Mouse (Mus musculus) olfactory bulb, adult 2 months (tissue): Measurements from ENCODE around the gene Gm45713.

Source experiments
- CTCF ChIP-seq: fragments of 200-500 bp; IDR thresholded peaks from 2 replicates; pipeline ENCODE4 v1.5.1; 2012; ENCODE audit warnings: low read depth, mild to moderate bottlenecking, low read length, moderate library complexity; ENCODE audit not compliant: insufficient read depth
- POLR2A ChIP-seq: fragments of 200-500 bp; IDR thresholded peaks from 2 replicates; pipeline ENCODE4 v1.6.1; 2012; ENCODE audit warnings: mild to moderate bottlenecking, low read depth, low read length, moderate library complexity; ENCODE audit not compliant: insufficient read depth

- TF ChIP-seq CTCF: peak; percentile 88
- 0 out of 2 replicates have a peak, but pooled peaks have one; percentile 13 for TF ChIP-seq POLR2A
Measured at GRCm38 (mm10) chr7:45161612-45162473, 25.8 kb upstream of the Gm45713 start.
